Mouse (Mus musculus) neural tube, embryonic 11.5 days (tissue): ENCODE data around the gene Vdr. TPM values are rescaled to one million over a fixed set of nuclear protein-coding genes. Genes with fewer than 3 reads are reported as not detected.

Source experiments
- ATAC-seq: fragments of 200-750 bp; cut with Nextera tagmentation; 2 replicates; pipeline ENCODE4 v1.8.0; 2017; ENCODE audit warnings: moderate number of reproducible peaks, mild to moderate bottlenecking, moderate TSS enrichment, moderate library complexity; ENCODE audit not compliant: insufficient read depth, low FRiP score, low TSS enrichment
- DNase-seq: peaks from one replicate; pipeline ENCODE4 v3.0.0-alpha.2; 2015; ENCODE audit warnings: low spot score
- H3K27ac ChIP-seq: fragments of 300-500 bp; sonication (generic); 2 replicates; pipeline ENCODE4 v1.5.1; 2014; ENCODE audit warnings: low read depth, mild to moderate bottlenecking, low read length
- H3K27me3 ChIP-seq: fragments of 300-500 bp; sonication (generic); 2 replicates; pipeline ENCODE4 v1.6.1; 2014; ENCODE audit warnings: mild to moderate bottlenecking, low read length, mixed read lengths; ENCODE audit not compliant: control insufficient read depth, insufficient read depth
- H3K36me3 ChIP-seq: fragments of 300-500 bp; sonication (generic); 2 replicates; pipeline ENCODE4 v1.6.1; 2014; ENCODE audit warnings: mild to moderate bottlenecking, low read length, moderate library complexity, mixed read lengths; ENCODE audit not compliant: control insufficient read depth, insufficient read depth
- H3K4me1 ChIP-seq: fragments of 300-500 bp; sonication (generic); 2 replicates; pipeline ENCODE4 v1.6.1; 2014; ENCODE audit warnings: low read length, mixed read lengths; ENCODE audit not compliant: control insufficient read depth, insufficient read depth
- H3K4me2 ChIP-seq: fragments of 300-500 bp; sonication (generic); 2 replicates; pipeline ENCODE4 v1.6.1; 2014; ENCODE audit warnings: low read depth, mild to moderate bottlenecking, moderate library complexity
- H3K4me3 ChIP-seq: fragments of 300-500 bp; sonication (generic); 2 replicates; pipeline ENCODE4 v1.5.1; 2014; ENCODE audit warnings: low read depth, low read length
- H3K9ac ChIP-seq: fragments of 300-500 bp; sonication (generic); 2 replicates; pipeline ENCODE4 v1.6.1; 2014; ENCODE audit warnings: mild to moderate bottlenecking, low read length
- H3K9me3 ChIP-seq: fragments of 300-500 bp; sonication (generic); 2 replicates; pipeline ENCODE4 v1.6.1; 2016; ENCODE audit warnings: low read length; ENCODE audit not compliant: control insufficient read depth
- WGBS: fragments of 180-500 bp; shearing (Covaris S2); extraction: QIAGEN DNeasy Blood & Tissue Kit; methylation state at CpG from one replicate; pipeline ENCODE4 v1.1.7; 2014; 5-methylcytosine and 5-hydroxymethylcytosine counted together
- polyA plus RNA-seq: library from polyadenylated mRNA; unstranded; fragments of >200 nt; fragmentation: Nextera tagmentation; extraction: Ambion mirVana; gene quantifications from 2 replicates; pipeline ENCODE4 v1.2.1, GENCODE M21; 2014

The Vdr gene
- polyA plus RNA-seq, 1 experiment from 2014 or later = 0.16 TPM

- H3K4me3 ChIP-seq = no peak overlapping the region
- no peak overlapping the region for H3K4me2 ChIP-seq
- DNase-seq = no peak
- ATAC-seq = no peak
- H3K27ac ChIP-seq = no peak overlapping the region
- no peaks in the 10 kb centered on the region for H3K27me3 ChIP-seq
- no peaks in the 10 kb centered on the region for H3K9me3 ChIP-seq
- no peak overlapping the region for H3K9ac ChIP-seq
- 89% methylated on average over 5 of the region's 5 CpGs for WGBS
- no peaks in the 10 kb centered on the region for H3K36me3 ChIP-seq
- H3K4me1 ChIP-seq = no peaks in the 10 kb centered on the region
Observed at GRCm38 (mm10) chr15:97898791-97899190, 11.6 kb downstream of the Vdr start.

GRCm38 (mm10) chr15:97896861-97897654 lies 13.4 kb downstream of the Vdr start:
- H3K27me3 ChIP-seq = no peaks in the 10 kb centered on the region
- H3K9ac ChIP-seq = no peak overlapping the region
- no peaks in the 10 kb centered on the region for H3K9me3 ChIP-seq
- H3K4me1 ChIP-seq = no peaks in the 10 kb centered on the region
- H3K27ac ChIP-seq = no peak overlapping the region
- no peak overlapping the region for H3K4me2 ChIP-seq
- H3K36me3 ChIP-seq = no peaks in the 10 kb centered on the region
- H3K4me3 ChIP-seq = no peak overlapping the region
- WGBS = 84% methylated on average over 16 of the region's 16 CpGs
- ATAC-seq (no peak), DNase-seq (no peak)

GRCm38 (mm10) chr15:97896347-97896746 lies 14.1 kb downstream of the Vdr start:
- H3K9me3 ChIP-seq = no peaks in the 10 kb centered on the region
- WGBS = 82% methylated on average over 9 of the region's 9 CpGs
- H3K9ac ChIP-seq = no peak overlapping the region
- no peaks in the 10 kb centered on the region for H3K27me3 ChIP-seq
- DNase-seq (no peak), ATAC-seq (no peak)
- H3K4me2 ChIP-seq = no peak overlapping the region
- no peaks in the 10 kb centered on the region for H3K36me3 ChIP-seq
- H3K27ac ChIP-seq = no peak overlapping the region
- H3K4me1 ChIP-seq = no peaks in the 10 kb centered on the region
- H3K4me3 ChIP-seq = no peak overlapping the region

GRCm38 (mm10) chr15:97895847-97896246 lies 14.6 kb downstream of the Vdr start:
- 81% methylated on average over 12 of the region's 12 CpGs for WGBS
- ATAC-seq = no peak
- H3K4me1 ChIP-seq = no peaks in the 10 kb centered on the region
- no peak overlapping the region for H3K4me2 ChIP-seq
- H3K36me3 ChIP-seq = no peaks in the 10 kb centered on the region
- DNase-seq = no peak
- H3K9me3 ChIP-seq = no peaks in the 10 kb centered on the region
- H3K9ac ChIP-seq = no peak overlapping the region
- no peak overlapping the region for H3K27ac ChIP-seq
- no peak overlapping the region for H3K4me3 ChIP-seq
- H3K27me3 ChIP-seq = no peaks in the 10 kb centered on the region

- Histone ChIP-seq H3K27me3 (no peaks in the 10 kb centered on the region), H3K36me3 (no peaks in the 10 kb centered on the region), H3K4me2 (no peak overlapping the region), H3K4me1 (no peaks in the 10 kb centered on the region), H3K4me3 (no peak overlapping the region), H3K9me3 (no peaks in the 10 kb centered on the region), H3K27ac (no peak overlapping the region), H3K9ac (no peak overlapping the region)
- DNase-seq (no peak), ATAC-seq (no peak)
- 72% methylated on average over 8 of the region's 8 CpGs for WGBS
Observed at GRCm38 (mm10) chr15:97892506-97892905, 17.9 kb downstream of the Vdr start.

- H3K36me3 ChIP-seq = no peaks in the 10 kb centered on the region
- no peak for ATAC-seq
- no peak overlapping the region for H3K4me2 ChIP-seq
- no peak overlapping the region for H3K4me3 ChIP-seq
- no peaks in the 10 kb centered on the region for H3K4me1 ChIP-seq
- WGBS = 91% methylated on average over 10 of the region's 10 CpGs
- H3K9me3 ChIP-seq = no peaks in the 10 kb centered on the region
- H3K27me3 ChIP-seq = no peaks in the 10 kb centered on the region
- no peak overlapping the region for H3K27ac ChIP-seq
- no peak overlapping the region for H3K9ac ChIP-seq
- DNase-seq = no peak
Observed at GRCm38 (mm10) chr15:97890450-97890849, 20.0 kb downstream of the Vdr start.

- H3K27me3 ChIP-seq = no peaks in the 10 kb centered on the region
- WGBS = 74% methylated on average over 11 of the region's 11 CpGs
- H3K27ac ChIP-seq = no peak overlapping the region
- H3K4me2 ChIP-seq = no peak overlapping the region
- ATAC-seq = no peak
- H3K4me1 ChIP-seq = no peaks in the 10 kb centered on the region
- no peak overlapping the region for H3K9ac ChIP-seq
- no peak overlapping the region for H3K4me3 ChIP-seq
- no peak for DNase-seq
- no peaks in the 10 kb centered on the region for H3K36me3 ChIP-seq
- H3K9me3 ChIP-seq = no peaks in the 10 kb centered on the region
Observed at GRCm38 (mm10) chr15:97890017-97890416, 20.4 kb downstream of the Vdr start.

- Histone ChIP-seq H3K27ac (no peak overlapping the region), H3K36me3 (no peaks in the 10 kb centered on the region), H3K4me2 (no peak overlapping the region), H3K27me3 (no peaks in the 10 kb centered on the region), H3K4me3 (no peak overlapping the region), H3K4me1 (no peaks in the 10 kb centered on the region), H3K9ac (no peak overlapping the region), H3K9me3 (no peaks in the 10 kb centered on the region)
- no peak for DNase-seq
- 86% methylated on average over 10 of the region's 10 CpGs for WGBS
- ATAC-seq = no peak
Observed at GRCm38 (mm10) chr15:97887541-97888016, 22.9 kb downstream of the Vdr start.

GRCm38 (mm10) chr15:97881423-97881822 lies 29.0 kb downstream of the Vdr start:
- ATAC-seq = no peak
- no peak for DNase-seq
- Histone ChIP-seq H3K4me1 (no peaks in the 10 kb centered on the region), H3K9me3 (no peaks in the 10 kb centered on the region), H3K9ac (no peak overlapping the region), H3K4me3 (no peak overlapping the region), H3K27me3 (no peaks in the 10 kb centered on the region), H3K36me3 (no peaks in the 10 kb centered on the region), H3K4me2 (no peak overlapping the region), H3K27ac (no peak overlapping the region)
- WGBS = 91% methylated on average over 8 of the region's 8 CpGs
